Mouse (Mus musculus): ENCODE data around the gene Tssk4. TPM values are rescaled to one million over a fixed set of nuclear protein-coding genes. Genes with fewer than 3 reads are reported as not detected.

The Tssk4 gene
- 1.6 TPM in 2 replicates for polyA plus RNA-seq (2012; rRNA removed)

DNA sequence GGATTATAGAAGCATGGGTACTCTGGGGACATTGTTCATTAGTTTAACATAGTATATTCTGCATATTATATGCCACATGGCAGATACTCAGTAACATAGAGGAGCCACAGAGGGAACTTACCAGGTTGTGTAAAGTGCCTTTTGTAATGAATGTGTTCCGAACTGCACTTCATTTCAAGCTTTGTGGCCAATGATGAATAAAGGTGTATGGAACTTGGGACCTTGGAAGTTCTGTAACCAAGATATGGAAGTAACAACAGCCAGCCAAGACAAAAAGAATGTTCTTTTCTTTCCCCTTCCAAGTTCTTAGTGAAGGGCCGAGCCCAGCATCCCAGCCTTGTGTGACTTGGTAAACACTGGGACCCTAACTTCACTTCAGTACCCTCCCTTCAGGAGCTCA is at the start of gene Tssk4:
TSS of gene Tssk4 (plus strand) at position 301 of the 400 bp plus-strand sequence.
- no peak for TF ChIP-seq CTCF (IDR thresholded peaks at IDR 0.05; ENCODE audit: extremely low read depth, insufficient read depth, insufficient read length, insufficient replicate concordance)
- TF ChIP-seq POLR2A (IDR thresholded peaks at IDR 0.05; ENCODE audit: low read depth, low read length) = no peak
- no peak within 1 kb of the TSS for H3K4me3 ChIP-seq (ENCODE audit: extremely low read depth, insufficient read depth, insufficient read length)
- H3K4me1 ChIP-seq (ENCODE audit: control insufficient read depth, insufficient read depth, insufficient read length) = peaks cover 3% of the 10 kb centered on the region; the same call in 1 of the 2 replicates
- no peak within 1 kb of the TSS for H3K27ac ChIP-seq (ENCODE audit: insufficient read depth, low read length)
- H3K36me3 ChIP-seq (ENCODE audit: control insufficient read depth, insufficient read depth, low read length) = no peaks in the 10 kb centered on the region
- H3K27me3 ChIP-seq (ENCODE audit: control insufficient read depth, insufficient read depth, low read length) = no peaks in the 10 kb centered on the region
- WGBS = 90% methylated on average over 2 of the region's 2 CpGs
- no peak for DNase-seq (ENCODE audit: low read depth in 1 of 2, low spot score in 2 of 2)

- H3K4me3 ChIP-seq (ENCODE audit: extremely low read depth, insufficient read depth, insufficient read length) = peak within 1 kb of the TSS; percentile 79
- DNase-seq (ENCODE audit: low read depth in 1 of 2, low spot score in 2 of 2) = no peak
- peak within 1 kb of the TSS; percentile 98 for H3K27ac ChIP-seq (ENCODE audit: insufficient read depth, low read length)
- 38% methylated on average over 7 of the region's 7 CpGs for WGBS
- H3K27me3 ChIP-seq (ENCODE audit: control insufficient read depth, insufficient read depth, low read length) = no peaks in the 10 kb centered on the region
- peaks cover 18% of the 10 kb centered on the region; the same call in 1 of the 2 replicates for H3K4me1 ChIP-seq (ENCODE audit: control insufficient read depth, insufficient read depth, insufficient read length)
- H3K36me3 ChIP-seq (ENCODE audit: control insufficient read depth, insufficient read depth, low read length) = peaks cover 51% of the 10 kb centered on the region
- TF ChIP-seq POLR2A (IDR thresholded peaks at IDR 0.05; ENCODE audit: low read depth, low read length) (no peak), CTCF (IDR thresholded peaks at IDR 0.05; ENCODE audit: extremely low read depth, insufficient read depth, insufficient read length, insufficient replicate concordance) (no peak)
Observed at GRCm38 (mm10) chr14:55603271-55603632, 46.7 kb upstream of the Tssk4 start, which contains the start of gene Irf9. TSS of gene Irf9 (plus strand) at chr14:55603571.

GRCm38 (mm10) chr14:55603633-55604576 is 46.1 kb upstream of the Tssk4 start:
- peak; percentile 86 for TF ChIP-seq CTCF (IDR thresholded peaks at IDR 0.05; ENCODE audit: extremely low read depth, insufficient read depth, insufficient read length, insufficient replicate concordance)
- peak; percentile 54; the same call in 1 of the 2 replicates for TF ChIP-seq POLR2A (IDR thresholded peaks at IDR 0.05; ENCODE audit: low read depth, low read length)
- peak; percentile 94 for DNase-seq (ENCODE audit: low read depth in 1 of 2, low spot score in 2 of 2)
- Histone ChIP-seq H3K36me3 (ENCODE audit: control insufficient read depth, insufficient read depth, low read length) (peaks cover 51% of the 10 kb centered on the region), H3K27me3 (ENCODE audit: control insufficient read depth, insufficient read depth, low read length) (no peaks in the 10 kb centered on the region), H3K4me1 (ENCODE audit: control insufficient read depth, insufficient read depth, insufficient read length) (peaks cover 18% of the 10 kb centered on the region; the same call in 1 of the 2 replicates), H3K27ac (ENCODE audit: insufficient read depth, low read length) (peak overlapping the region; percentile 98), H3K4me3 (ENCODE audit: extremely low read depth, insufficient read depth, insufficient read length) (peak overlapping the region; percentile 79)
- WGBS = 2% methylated on average over 19 of the region's 19 CpGs

DNA sequence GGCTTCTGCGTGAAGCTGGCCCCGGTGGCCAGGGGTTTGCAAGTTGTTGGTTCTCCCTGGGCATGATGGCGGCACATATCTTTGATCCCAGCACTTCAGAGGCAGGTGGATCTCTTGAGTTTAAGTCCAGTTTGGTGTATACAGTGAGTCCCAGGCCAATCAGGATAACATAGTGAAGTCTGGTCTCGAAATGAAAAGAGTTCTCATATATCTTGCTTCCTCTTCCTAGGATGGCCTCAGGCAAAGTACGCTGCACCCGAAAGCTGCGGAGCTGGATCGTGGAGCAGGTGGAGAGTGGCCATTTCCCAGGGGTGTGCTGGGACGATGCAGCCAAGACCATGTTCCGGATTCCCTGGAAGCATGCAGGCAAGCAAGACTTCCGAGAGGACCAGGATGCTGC is 45.2 kb upstream of the Tssk4 start:
- Histone ChIP-seq H3K4me3 (ENCODE audit: extremely low read depth, insufficient read depth, insufficient read length) (peak overlapping the region; percentile 73), H3K27ac (ENCODE audit: insufficient read depth, low read length) (peak overlapping the region; percentile 98), H3K27me3 (ENCODE audit: control insufficient read depth, insufficient read depth, low read length) (no peaks in the 10 kb centered on the region), H3K4me1 (ENCODE audit: control insufficient read depth, insufficient read depth, insufficient read length) (peaks cover 18% of the 10 kb centered on the region; the same call in 1 of the 2 replicates), H3K36me3 (ENCODE audit: control insufficient read depth, insufficient read depth, low read length) (peaks cover 54% of the 10 kb centered on the region)
- no peak for DNase-seq (ENCODE audit: low read depth in 1 of 2, low spot score in 2 of 2)
- no peak for TF ChIP-seq POLR2A (IDR thresholded peaks at IDR 0.05; ENCODE audit: low read depth, low read length)
- TF ChIP-seq CTCF (IDR thresholded peaks at IDR 0.05; ENCODE audit: extremely low read depth, insufficient read depth, insufficient read length, insufficient replicate concordance) = no peak
- 44% methylated on average over 11 of the region's 11 CpGs for WGBS

- H3K27ac ChIP-seq (ENCODE audit: insufficient read depth, low read length) = no peak overlapping the region
Observed at GRCm38 (mm10) chr14:55605743-55606459, 44.1 kb upstream of the Tssk4 start.

DNA sequence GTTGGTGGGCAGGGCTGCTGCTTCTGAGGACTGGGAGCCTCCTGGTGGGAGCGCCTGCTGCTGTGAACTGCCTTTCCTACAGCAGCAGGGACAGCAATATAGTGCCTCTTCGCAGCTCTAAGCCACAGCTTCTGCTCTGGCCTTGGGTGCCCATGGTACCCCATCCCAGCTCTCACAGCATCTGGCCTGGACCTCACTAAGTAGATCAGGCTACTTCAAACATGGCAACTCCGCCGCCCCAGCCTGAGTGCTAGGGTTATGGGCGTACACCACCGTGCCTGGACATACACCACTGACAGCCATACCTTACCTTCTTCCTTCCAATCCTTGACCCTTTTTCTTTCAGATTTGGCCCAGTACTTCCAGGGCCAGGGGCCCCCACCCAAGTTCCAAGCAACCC is 41.6 kb upstream of the Tssk4 start:
- no peaks in the 10 kb centered on the region for H3K27me3 ChIP-seq (ENCODE audit: control insufficient read depth, insufficient read depth, low read length)
- no peak overlapping the region for H3K27ac ChIP-seq (ENCODE audit: insufficient read depth, low read length)
- no peak overlapping the region for H3K4me3 ChIP-seq (ENCODE audit: extremely low read depth, insufficient read depth, insufficient read length)
- peaks cover 11% of the 10 kb centered on the region; the same call in 1 of the 2 replicates for H3K4me1 ChIP-seq (ENCODE audit: control insufficient read depth, insufficient read depth, insufficient read length)
- 97% methylated on average over 6 of the region's 6 CpGs for WGBS
- H3K36me3 ChIP-seq (ENCODE audit: control insufficient read depth, insufficient read depth, low read length) = peaks cover 39% of the 10 kb centered on the region
- DNase-seq (ENCODE audit: low read depth in 1 of 2, low spot score in 2 of 2) = no peak
- no peak for TF ChIP-seq CTCF (IDR thresholded peaks at IDR 0.05; ENCODE audit: extremely low read depth, insufficient read depth, insufficient read length, insufficient replicate concordance)
- no peak for TF ChIP-seq POLR2A (IDR thresholded peaks at IDR 0.05; ENCODE audit: low read depth, low read length)

More at GRCm38 (mm10) chr14:55605743-55606459, 44.1 kb upstream of the Tssk4 start:
- peaks cover 50% of the 10 kb centered on the region for H3K36me3 ChIP-seq (ENCODE audit: control insufficient read depth, insufficient read depth, low read length)
- WGBS = 84% methylated on average over 16 of the region's 16 CpGs
- TF ChIP-seq POLR2A (IDR thresholded peaks at IDR 0.05; ENCODE audit: low read depth, low read length) (no peak), CTCF (IDR thresholded peaks at IDR 0.05; ENCODE audit: extremely low read depth, insufficient read depth, insufficient read length, insufficient replicate concordance) (no peak)
- peaks cover 18% of the 10 kb centered on the region; the same call in 1 of the 2 replicates for H3K4me1 ChIP-seq (ENCODE audit: control insufficient read depth, insufficient read depth, insufficient read length)
- no peaks in the 10 kb centered on the region for H3K27me3 ChIP-seq (ENCODE audit: control insufficient read depth, insufficient read depth, low read length)
- H3K4me3 ChIP-seq (ENCODE audit: extremely low read depth, insufficient read depth, insufficient read length) = no peak overlapping the region
- DNase-seq (ENCODE audit: low read depth in 1 of 2, low spot score in 2 of 2) = no peak

Data from spleen, adult 2 months (tissue).